In the genomic region with DNA sequence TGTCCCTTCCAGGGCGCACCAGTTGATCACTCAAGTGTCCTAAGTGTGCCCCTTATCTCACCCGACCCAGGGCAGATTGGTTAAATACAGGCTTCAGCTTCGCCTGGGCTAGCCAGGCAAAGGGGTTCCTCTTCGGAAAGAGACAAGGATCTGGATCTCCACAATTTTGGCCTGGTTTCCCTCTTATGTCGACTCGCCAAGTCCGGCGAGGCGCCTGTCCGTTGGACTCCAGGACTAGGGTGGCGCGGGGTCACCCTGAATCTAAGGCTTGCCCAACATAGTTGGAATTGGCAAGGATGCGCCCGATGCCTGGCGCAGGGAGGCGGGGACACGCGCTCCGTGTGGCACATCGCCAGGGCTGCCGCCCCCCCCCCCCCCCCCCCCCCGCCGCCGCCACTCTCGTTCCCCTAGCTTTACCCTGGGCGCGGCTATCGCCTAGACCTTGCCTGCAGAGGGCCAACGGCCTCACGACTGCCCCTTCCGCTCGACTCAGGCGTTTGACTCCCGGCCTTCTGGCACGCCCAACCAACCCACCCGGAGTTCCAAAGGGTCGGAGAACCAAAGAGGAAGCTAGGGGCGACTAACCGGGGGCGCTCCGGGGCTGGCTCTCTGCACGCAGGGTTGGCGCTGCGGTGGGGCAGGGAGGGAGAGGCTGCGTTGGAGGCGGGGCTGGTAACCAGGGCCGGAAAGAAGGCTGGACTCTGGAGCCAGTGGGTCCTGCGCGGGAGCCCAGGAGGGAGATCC, we compare ENCODE assay signal across 8 mouse cellular contexts. TPM values are rescaled to one million over a fixed set of nuclear protein-coding genes. Genes with fewer than 3 reads are reported as not detected.
DNase-seq lines count a peak whose midpoint lies in the region.

No protein-coding gene starts in this region.

- peak overlapping the region; percentile 99 for H3K27ac ChIP-seq in macrophage

- peaks cover 29% of the 10 kb centered on the region for H3K79me2 ChIP-seq in macrophage (ENCODE audit: inconsistent target)

- peak; percentile 70 to 73 for DNase-seq in adrenal gland, adult 18-20 months (ENCODE audit: low spot score in 2 of 2)
- DNase-seq in embryo, embryonic 10.5 days (ENCODE audit: low spot score), result peak; percentile 89
- peak; percentile 91 for DNase-seq in gastrocnemius, postnatal 14 days
- DNase-seq in induced T-regulatory cell, adult 2 months (ENCODE audit: low read depth), result peak; percentile 56
- peak; percentile 34 to 40 for DNase-seq in left cerebral cortex, adult 8-10 months (ENCODE audit: low spot score in 2 of 2)
- peak; percentile 91 for DNase-seq in retina, postnatal 1 day
- DNase-seq in urinary bladder, adult 2 months (ENCODE audit: low spot score), result peak; percentile 56

- no peaks in the 10 kb centered on the region for H3K36me3 ChIP-seq in macrophage (ENCODE audit: inconsistent target)

- intact Hi-C loops in gastrocnemius, postnatal 14 days (cut with DNase I; ENCODE audit: low total_unique reads), result loop anchor here (10.0 kb wide), 1 partner anchor 142 kb away; no protein-coding TSS in a partner anchor

- peak overlapping the region; percentile 88 for H3K4me3 ChIP-seq in macrophage (ENCODE audit: inconsistent target)

- 6% methylated on average over 36 of the region's 49 CpGs for WGBS in macrophage (ENCODE audit: missing documents)

RNA-seq across cellular contexts. Expression of a gene that starts 1.4 kb away (rescaled TPM):
- 10 to 100 TPM; 72.6 to 94.3 TPM for total RNA-seq in adrenal gland, adult 18-20 months (2021)
- 10 to 100 TPM; 50.4 to 53.6 TPM for total RNA-seq in gastrocnemius, postnatal 14 days (2021)
- total RNA-seq in left cerebral cortex, adult 8-10 months (2022), result 10 to 100 TPM; 24.9 to 28.0 (median 26.4) TPM
- 100 to 1,000 TPM in 23 of 26 experiments, 10 to 100 TPM in 3; 76.0 to 810 (median 421) TPM for total RNA-seq in macrophage (2018; cell fraction: chromatin; rRNA removed)
- 100 to 1,000 TPM; 108 to 542 (median 268) TPM for total RNA-seq in macrophage (2018; cell fraction: cytosol; rRNA removed)
- total RNA-seq in macrophage (2018; cell fraction: nucleus; rRNA removed), result 100 to 1,000 TPM; 119 to 954 (median 432) TPM
- polyA plus RNA-seq in macrophage (2018), result 277 to 373 TPM (median 350 TPM) in 3 replicates
- polyA plus RNA-seq in urinary bladder, adult 2 months (2012; rRNA removed), result 23.4 and 28.1 TPM in 2 replicates

Comparison
In these comparisons a context has a peak if more than half of its experiments do, and no peak if none do; other contexts are left out.
1. Peak in every context shown above with its lines: DNase-seq, H3K4me3 ChIP-seq and H3K27ac ChIP-seq.
2. DNase-seq: peak in every context shown above with its lines; median percentile 91 in gastrocnemius, postnatal 14 days; 91 in retina, postnatal 1 day; 89 in embryo, embryonic 10.5 days; 72 in adrenal gland, adult 18-20 months; 56 in induced T-regulatory cell, adult 2 months; 56 in urinary bladder, adult 2 months; 37 in left cerebral cortex, adult 8-10 months.